Mouse (Mus musculus) cerebellum, postnatal 36 days (tissue): ENCODE results near the gene Tmem233.

Source experiments
- DNase-seq, 2 experiments: peaks; one replicate each; pipeline ENCODE4 v3.0.0; 2021 to 2022; ENCODE audit warnings: mixed read lengths in 2 of 2

The Tmem233 gene

DNA sequence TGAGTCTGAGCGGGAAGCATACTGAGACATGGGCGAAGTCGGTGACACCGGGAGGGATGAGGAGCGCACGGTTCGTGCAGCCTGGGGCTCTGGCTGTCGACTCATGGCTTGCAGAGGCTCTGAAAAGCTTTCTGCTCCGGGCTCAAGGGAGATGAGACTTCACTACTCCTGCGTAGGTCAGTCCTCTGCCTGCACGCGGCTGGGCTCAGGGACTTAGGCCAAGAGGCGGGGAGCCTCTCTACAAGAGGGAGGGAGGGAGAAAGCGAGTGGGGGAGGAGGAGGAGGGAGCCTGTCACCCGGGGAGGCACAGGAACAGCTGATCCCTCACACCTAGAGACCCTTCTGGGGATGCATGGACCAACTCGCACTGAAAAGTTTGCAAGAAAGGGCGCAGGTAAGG lies at the start of gene Tmem233:
Gene Tmem233, minus strand, starts transcription at position 164 of the 400 bp plus-strand sequence.
- no peak for DNase-seq

DNA sequence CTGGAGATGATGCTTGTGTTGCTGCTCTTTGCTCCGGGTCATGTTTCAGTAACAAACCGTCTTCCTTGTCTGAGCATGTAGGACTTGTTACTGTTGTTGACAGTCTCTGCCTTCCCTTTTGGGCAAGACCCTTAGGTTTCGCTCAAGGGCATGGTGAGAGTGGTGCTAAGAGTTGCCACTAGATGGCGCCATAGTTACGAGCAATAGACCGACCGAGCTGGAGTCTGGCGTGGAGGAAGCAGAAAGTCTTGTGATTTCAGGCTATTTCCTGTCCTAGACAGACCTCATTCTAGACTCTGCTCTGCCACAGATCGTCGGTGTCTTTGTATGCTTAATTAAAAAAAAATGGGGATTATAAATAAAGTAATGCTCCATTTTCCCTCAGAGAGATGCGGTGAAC lies 40.3 kb upstream of the Tmem233 start:
- peak; percentile 78 to 86 for DNase-seq

DNA sequence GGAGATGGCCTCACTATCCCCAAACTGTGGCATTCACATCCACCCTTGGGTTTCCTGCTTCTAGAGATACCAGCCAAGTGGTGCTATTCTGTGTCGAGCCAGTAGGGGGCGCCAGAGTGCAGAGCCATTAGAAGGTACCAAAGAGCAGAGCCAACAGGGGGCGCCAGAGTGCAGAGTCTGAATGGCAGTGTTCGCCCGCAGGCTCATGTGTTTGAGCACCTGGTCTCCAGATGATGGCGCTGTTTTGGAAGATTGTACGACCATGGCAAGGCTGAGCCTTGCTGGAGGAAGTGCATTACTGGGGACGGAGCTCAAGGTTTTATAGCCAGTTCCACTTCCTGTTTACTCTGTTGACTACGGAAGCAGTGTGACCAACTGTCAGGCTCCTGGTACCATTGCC lies 33.5 kb upstream of the Tmem233 start:
- DNase-seq: peak; percentile 54 to 59

DNA sequence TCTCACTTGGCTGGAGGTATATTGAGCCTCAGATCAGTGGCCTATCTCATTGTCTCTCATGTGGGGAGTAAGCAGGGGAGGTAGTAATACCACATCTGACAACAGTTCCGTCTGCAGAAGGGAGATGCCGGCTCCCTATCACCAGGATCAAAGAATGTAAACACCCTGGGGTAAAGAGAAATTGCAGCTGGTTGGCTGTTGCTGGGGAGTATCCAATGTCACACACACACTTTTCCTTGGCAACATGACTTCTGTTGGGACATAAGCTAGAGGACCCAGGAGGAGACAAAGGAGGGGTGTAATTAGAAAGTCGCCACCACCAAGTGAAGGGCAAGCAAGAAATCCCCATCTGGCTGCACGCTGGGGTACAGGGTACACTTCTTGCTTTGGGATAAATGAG lies 33.1 kb upstream of the Tmem233 start:
- no peak for DNase-seq

DNA sequence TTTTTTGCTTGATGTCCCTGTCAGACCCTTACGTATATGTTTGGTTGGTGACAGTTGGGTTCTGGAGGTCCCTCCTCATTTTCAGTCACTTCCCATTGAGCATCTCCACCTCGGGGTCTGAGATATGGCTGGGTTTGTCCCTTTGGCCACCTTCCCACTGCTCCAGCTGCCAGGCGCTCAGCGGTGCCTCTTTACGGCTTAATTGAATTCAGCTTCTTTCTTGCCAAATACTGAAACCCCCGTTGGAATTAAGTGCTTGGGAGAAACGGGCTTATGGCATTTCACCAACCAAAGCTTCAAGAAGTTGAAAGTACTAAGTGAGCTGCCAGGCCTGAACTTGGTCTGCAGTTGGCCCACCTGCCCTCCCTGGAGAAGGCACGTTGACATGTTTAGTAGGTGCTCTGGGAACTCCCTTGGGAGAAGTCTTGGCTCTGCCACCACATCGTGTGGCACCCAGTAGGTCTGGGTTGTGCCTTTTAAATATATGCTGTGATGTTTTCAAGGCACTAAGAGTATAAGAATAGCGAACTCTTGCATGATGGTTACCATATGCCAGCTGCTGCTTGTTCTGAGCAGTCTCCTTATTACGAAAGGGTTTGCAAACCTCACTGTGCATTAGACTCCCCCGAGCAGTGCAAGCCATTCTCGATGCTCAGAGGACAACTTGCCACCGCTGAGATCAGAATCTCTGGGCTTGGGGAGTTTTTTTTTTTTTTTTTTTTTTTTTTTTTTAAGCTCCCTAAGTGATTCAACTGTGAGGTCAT lies 32.2 kb upstream of the Tmem233 start:
- no peak for DNase-seq

DNA sequence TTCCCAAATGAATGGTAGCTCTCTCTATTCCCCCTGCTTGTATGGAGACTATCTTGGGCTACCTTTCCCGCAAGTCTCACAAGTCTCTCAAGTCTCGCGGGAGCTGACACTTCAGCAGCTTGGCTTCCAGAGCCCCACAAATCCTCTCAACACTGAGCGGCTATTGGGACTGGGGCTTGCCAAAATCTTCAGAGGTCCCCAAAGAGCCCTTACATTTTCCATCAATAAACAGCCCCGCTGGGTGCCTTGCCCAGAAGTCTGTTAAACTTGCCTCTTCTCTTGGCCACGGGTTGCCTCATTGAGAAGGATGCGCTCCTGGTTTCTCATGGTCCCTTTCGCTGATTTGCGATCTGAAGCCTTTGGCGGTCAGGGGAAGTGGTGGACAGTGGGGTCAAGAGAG lies 25.6 kb upstream of the Tmem233 start:
- no peak for DNase-seq

DNA sequence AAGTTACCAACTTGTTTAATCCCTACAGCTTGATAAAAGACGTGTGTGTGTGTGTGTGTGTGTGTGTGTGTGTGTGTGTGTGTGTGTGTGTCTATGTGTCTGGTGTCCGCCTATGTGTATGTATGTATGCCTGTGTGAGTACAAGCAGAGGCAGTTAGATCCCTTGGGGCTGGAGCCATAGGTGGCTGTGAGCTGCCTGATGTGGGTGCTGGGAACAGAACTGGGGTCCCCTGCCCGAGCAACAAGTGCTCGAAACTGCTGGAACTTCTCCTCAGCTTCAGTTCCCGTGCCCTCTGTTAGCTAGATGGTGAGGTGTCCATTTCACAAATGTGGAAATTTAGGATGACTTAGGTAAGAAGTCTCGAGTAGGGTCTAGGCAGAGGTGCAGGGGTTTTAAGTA lies 1.2 kb upstream of the Tmem233 start:
- no peak for DNase-seq

DNA sequence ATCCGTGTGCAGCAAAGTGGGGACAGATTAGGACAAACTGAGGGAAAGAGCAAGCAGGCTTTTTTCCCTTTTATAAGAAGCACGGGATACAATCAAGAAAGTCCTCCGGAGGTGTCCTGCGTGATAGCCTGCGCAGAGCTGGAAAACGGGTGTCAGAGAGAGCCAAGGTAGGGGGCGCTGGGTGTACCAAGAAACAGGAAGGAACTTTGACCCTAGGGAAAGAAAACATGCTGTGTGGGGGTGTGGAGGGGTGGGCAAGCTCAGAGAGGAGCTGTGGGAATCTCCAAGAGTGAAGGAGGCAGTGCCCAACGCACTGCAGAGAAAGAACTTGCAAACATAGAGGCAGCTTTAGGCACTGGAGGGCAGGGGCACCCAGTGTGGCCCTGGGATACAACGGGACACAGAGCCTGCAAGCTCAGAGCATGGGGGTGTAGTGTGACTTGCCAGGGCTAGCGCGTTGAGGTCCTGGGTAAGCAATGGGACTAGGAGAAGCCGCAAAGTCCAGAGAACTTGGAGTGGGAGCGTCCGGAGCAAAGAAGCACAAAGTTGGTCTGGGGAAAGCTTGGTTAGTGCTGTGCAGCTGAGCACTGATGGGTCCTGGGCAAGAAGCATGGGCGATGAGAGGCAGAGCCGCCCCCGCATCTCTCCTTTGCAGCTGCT lies 673 bp downstream of the Tmem233 start:
- DNase-seq: no peak

DNA sequence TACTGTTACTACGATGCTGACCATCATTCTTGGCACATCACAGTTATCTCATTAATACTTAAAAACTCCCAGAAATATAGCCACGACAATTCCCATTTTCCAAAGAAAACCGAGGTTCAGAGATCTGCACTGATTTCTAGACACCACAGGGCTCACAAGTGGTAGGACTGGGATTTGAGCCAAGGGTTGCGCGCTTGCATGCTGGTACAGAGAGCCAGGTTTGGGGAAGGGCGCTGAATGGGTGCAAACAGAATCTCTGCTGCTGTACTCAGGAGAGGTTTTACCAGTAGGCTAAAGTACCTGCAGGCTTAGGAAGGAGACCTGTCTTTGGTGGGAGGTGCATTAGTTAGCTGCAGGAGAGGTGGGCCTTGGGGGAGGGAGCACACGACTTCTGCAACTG lies 1.4 kb downstream of the Tmem233 start:
- no peak for DNase-seq

DNA sequence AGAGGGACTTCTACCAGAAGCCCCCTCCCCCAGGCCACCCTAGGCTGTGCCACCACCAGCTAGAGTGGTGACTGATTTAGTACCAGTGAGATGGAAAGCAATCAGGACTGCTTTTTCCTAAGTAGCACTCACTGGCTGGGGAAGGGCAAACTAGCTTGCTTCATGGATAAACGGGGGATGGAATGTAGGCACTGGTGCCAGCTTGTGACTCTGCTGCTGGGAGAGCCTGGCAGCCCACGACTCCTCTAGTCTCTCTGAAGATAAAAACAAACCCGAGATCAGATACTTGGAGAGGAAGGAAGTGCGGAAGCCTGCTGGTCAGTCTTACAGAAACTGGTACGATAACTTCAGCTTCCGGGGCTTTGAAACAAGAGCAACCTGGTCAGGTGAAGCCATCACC lies 2.3 kb downstream of the Tmem233 start:
- no peak for DNase-seq

DNA sequence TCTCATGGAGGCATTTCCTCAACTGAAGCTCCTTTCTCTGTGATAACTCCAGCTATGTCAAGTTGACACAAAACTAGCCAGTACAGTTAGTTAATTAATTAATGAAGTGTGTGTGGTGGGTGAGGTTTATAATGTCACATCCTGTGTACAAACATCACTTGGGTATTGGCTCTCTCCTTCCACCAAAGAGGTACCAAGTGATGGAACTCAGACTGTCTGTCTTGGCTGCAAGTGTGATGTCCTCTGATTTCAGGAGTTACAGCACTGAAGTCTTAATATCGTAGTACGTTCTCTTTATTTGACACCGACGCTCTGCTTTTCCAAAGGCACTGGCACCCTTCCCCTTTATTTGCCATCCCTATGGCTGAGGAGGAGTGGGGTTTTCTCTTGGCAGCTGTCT lies 13.4 kb downstream of the Tmem233 start:
- DNase-seq: no peak

DNA sequence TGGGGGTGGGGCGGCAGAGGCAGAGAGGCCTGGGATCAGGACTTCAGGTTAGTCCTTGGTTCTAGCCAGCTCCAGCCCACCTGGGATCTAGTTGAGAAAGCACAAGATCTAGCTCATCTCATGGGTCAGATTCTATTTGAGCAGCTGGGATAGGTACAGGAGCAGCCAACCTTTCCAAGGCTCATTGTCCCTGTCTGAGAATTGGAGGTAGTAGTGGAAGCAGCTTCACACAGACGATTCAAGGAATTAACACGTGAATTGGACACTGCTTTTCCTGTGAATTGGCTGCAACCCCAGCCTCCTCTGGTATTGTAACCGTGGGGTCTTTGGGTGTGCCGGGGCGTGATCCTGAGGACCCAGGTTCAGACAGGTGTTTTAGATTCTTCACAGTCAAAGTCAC lies 30.2 kb downstream of the Tmem233 start:
- DNase-seq: no peak

DNA sequence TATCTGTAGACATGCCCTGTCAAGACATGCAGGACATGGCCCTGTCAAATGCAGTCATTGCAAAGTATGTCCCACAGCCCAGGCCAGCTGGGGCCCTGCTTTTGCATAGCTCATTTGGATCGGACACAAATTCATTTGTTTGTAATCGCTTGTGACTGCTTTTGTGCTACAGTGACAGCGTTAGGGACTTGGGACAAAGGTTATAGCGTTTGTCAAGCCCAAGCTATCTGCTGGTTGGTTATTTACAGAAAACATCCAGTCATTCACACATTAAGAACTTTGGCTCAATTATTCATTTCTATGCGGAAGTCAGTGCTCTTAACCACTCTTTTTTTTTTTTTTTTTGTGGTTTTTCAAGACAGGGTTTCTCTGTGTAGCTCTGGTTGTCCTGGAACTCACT lies 30.9 kb downstream of the Tmem233 start:
- no peak for DNase-seq

DNA sequence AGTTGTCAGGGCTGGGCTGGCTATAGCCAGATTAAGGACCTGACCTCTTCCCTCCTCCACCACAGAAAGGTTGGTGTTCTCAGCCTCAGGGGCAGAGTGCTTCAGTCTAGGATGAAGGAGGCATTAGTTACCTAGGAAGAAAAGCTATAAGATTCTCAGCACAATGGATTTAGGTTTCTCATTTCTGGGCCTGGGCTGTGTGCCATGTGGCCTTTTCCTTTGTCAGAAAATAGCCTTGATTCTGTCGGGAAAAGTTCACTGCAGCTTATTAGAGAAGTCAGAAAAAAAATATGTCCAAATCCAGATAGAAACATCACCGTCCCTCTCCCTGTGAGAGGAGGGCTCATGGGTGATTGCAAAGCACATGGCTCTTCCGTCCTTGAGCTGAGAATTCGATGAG lies 33.2 kb downstream of the Tmem233 start:
- no peak for DNase-seq

DNA sequence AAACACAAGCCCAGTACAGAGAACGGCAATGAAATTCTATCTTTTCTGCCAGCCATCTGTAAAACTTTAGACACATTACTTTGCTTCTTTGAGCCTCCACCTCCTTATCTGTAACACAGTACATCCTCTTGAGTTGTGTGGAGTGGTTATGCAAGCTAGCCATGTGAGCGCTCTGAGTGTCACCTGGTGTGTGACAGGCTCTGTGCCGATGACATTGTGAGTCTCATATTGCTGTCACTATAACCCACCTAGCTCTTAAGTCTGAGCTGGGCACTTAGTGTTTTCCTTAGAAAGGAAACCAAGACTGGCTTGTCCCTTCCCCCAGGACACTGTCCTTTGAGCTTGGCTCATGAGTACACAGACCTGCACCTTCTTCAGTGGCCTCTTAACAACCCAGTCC lies 34.7 kb downstream of the Tmem233 start:
- no peak for DNase-seq

DNA sequence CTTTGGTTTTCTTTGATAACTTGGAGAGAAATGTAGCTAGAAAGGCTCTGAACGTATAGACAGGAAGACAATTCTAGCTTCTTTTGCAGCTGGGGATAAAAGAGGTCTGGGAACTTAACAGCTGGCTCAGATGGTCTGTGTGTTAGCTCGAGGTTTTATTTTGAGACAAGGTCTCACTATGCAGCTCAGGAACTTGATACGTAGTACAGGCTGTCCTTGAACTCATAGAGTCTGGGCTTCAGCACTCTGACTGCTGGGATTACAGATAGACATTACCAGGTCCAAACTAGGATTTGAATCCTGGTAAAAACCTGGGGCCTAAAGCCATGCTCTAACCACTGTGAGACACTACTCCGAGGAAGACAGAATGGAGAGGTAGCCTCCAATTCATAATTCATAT lies 36.8 kb downstream of the Tmem233 start:
- DNase-seq: no peak

DNA sequence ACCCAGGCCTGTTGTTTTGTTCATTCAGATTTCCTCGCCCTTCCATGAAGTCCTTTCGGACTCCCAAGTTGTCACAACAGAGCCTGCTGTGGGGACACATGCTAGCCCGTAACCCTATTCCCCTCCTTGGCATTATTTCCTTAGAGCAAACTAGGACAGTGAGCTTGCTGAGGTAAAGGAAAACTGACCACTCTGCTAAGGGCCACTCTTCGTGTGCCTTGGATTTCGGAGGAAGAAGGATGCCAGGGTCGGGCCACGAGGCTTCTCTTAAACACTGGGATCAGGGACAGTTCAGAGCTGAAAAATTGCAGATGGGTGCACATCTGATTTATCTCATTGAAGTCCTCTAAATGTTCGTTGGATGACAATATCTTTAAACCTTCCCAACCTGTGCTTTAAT lies 37.5 kb downstream of the Tmem233 start:
- DNase-seq: no peak

DNA sequence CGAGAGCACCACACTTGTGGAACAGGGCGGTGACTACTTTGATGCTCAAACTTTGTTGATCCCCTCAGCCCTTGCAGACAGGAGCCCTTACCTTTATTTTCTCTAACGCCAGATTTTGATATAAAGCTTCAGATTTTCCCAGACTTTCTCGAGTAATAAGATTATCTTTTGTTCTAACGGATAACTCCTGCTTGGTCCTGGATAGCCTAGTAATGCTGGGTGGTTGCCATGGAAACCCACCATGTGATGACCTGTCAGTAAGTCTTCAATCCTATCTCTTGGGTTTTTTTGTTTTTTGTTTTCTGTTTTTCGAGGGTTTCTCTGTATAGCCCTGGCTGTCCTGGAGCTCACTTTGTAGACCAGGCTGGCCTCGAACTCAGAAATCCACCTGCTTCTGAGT lies 40.8 kb downstream of the Tmem233 start:
- DNase-seq: no peak

DNA sequence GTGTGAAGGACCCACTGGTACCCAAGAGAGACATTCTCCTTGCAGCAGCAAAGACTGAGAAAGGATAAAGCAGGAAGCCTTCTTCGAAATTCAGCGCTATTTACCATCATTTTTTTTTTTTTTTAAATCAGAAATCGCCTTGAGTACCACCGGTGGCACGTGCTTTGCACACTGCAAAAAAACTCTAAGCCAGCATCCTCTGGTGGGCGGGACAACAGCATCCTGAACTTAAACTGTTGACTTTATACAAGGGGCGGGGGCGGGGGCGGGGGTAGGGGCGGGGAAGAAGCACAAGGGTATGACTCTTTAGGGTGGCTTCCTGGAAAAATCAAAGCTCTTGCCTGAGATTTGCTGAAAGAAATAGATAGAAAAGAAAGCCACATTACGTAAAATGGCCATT lies 43.3 kb downstream of the Tmem233 start:
- DNase-seq: no peak

DNA sequence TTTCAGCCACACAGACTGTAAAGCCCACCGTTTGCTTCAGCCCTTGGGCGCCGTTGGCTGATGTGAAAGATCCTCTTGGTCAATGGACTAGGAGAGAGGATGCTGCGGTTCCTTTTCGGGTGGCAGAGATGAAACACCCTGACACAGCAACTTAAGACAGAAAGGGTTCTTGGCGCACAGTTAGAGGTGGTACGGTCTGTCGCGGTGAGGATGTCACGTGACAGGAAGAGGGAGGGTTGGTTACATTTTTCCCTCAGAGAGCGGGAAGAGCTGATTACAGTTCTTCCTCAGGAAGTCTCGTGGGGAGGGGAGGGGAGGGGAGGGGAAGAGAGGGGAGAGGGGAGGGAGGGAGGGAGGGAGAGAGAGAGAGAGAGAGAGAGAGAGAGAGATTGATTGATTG lies 45.3 kb downstream of the Tmem233 start:
- no peak for DNase-seq

DNA sequence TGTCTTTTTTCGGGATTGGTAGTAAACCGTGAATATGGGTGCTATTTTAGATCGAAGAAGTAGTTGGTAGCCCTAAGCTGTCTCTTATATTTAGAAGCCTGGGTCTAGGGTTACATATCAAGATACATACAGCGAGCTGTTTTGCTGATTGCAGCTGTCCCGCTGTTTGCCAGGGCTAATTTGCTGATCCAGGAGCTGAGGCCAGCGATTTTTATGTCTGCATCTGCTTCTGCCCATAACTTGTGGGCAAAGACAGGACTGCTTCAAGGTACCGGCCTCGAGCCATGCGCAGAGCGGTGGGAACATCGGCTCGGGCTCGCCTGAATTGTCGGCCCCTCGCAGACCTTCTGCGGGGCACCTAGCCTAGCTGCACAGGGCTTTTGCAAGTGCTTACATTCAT lies 46.6 kb downstream of the Tmem233 start:
- no peak for DNase-seq

DNA sequence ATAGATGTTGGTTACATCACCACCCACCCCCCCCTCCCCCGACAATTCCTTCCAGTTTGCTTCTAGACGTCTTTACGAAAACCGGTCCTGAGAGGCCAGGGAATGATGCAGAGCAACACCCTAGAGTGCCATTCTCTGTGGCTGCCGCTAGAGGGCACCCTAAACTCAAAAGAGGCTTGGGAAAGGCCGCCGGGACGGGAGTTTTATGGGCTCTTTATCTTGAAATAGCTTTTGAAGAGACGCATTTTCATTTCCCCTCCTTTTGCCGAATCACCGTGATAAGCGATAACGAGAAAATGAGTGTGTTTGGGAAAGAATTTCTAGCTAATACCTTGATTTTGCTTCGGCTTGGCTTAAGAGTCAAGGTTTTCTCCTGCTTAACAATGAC lies 51.9 kb downstream of the Tmem233 start:
- peak; percentile 58 to 60 for DNase-seq

DNA sequence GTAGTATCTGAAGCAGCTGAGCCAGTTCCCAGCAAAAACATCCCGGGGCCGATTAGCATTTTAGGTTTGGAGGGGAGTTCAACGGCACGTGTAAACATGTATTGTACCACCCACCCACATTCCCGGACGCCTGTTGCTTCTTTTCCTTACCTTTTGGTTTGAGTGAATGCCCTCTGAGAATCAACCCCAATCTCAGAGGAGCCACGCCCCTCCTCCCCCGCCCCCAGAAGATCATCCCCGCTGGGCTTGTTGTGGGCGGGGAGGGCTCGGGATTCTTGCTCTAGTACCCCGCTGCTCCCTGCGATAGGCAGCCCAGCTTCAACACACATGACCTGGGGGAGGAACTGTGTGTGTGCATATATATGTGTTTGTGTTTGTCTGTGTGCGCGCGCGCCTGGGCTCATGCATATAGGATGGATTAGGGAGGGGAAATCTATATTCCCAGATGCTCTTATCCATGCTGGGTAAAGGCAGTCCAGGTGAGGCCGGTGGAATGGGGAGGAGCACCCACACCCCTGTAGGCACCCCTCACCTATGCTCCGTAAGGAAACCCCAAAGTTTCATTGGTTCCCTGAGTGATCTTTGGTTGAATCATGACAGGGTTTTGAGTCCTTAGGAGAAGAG lies 52.4 kb downstream of the Tmem233 start:
- no peak for DNase-seq

DNA sequence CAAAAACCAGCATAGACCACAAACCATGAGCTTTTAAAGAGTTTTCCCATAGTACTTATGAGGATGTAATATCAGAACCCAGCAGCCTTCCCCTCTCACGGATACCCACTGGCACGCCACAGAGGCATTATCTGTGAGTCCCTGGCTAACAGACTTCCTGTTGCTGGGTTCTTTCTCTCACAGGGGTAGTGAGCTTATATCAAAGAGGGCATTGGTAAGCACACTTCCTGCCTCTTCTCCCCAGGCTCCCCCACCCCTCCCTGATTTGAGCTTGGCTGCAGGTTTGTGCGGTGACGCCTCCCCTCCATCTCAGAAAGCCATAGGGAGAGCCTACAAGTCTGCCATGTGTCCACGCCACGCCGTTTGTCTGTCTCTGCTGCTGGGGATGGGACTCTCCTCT lies 54.0 kb downstream of the Tmem233 start:
- no peak for DNase-seq
